Mouse (Mus musculus): Measurements from ENCODE around the gene Asb1. TPM values are rescaled to one million over a fixed set of nuclear protein-coding genes. Genes with fewer than 3 reads are reported as not detected.
A peak's percentile ranks its signal among the peaks of the same experiment; 100 is the strongest.

Asb1 gene
- polyA plus RNA-seq, 1 experiment from 2014 or later: 7.3 TPM

GRCm38 (mm10) chr1:91557099-91557498 is 16.8 kb downstream of the Asb1 start:
- Histone ChIP-seq H3K27me3 (replicated peaks; ENCODE audit: low read depth, poor library complexity, severe bottlenecking) (no peaks in the 10 kb centered on the region), H3K9me3 (no peaks in the 10 kb centered on the region), H3K4me1 (no peaks in the 10 kb centered on the region), H3K4me3 (no peak overlapping the region), H3K27ac (replicated peaks) (no peak overlapping the region), H3K36me3 (replicated peaks) (peaks cover 42% of the 10 kb centered on the region)
- 65% methylated on average over 2 of the region's 2 CpGs for WGBS
- no peak for DNase-seq (ENCODE audit: low spot score)

GRCm38 (mm10) chr1:91561226-91561625 is 20.9 kb downstream of the Asb1 start:
- no peak overlapping the region for H3K4me3 ChIP-seq
- WGBS: 91% methylated on average over 6 of the region's 6 CpGs

GRCm38 (mm10) chr1:91562977-91563590 is 22.7 kb downstream of the Asb1 start:
- no peak for DNase-seq (ENCODE audit: low spot score)
- WGBS: 86% methylated on average over 4 of the region's 4 CpGs
- Histone ChIP-seq H3K27me3 (replicated peaks; ENCODE audit: low read depth, poor library complexity, severe bottlenecking) (no peaks in the 10 kb centered on the region), H3K27ac (replicated peaks) (no peak overlapping the region), H3K9me3 (no peaks in the 10 kb centered on the region), H3K36me3 (replicated peaks) (peaks cover 3% of the 10 kb centered on the region; the same call in 1 of the 2 replicates), H3K4me3 (no peak overlapping the region), H3K4me1 (peaks cover 8% of the 10 kb centered on the region)

More at GRCm38 (mm10) chr1:91561226-91561625, 20.9 kb downstream of the Asb1 start:
- peaks cover 6% of the 10 kb centered on the region for H3K36me3 ChIP-seq (replicated peaks)
- no peak overlapping the region for H3K27ac ChIP-seq (replicated peaks)
- H3K27me3 ChIP-seq (replicated peaks; ENCODE audit: low read depth, poor library complexity, severe bottlenecking): no peaks in the 10 kb centered on the region
- peaks cover 8% of the 10 kb centered on the region for H3K4me1 ChIP-seq
- H3K9me3 ChIP-seq: no peaks in the 10 kb centered on the region
- no peak for DNase-seq (ENCODE audit: low spot score)

GRCm38 (mm10) chr1:91564004-91564403 is 23.7 kb downstream of the Asb1 start:
- no peak overlapping the region for H3K27ac ChIP-seq (replicated peaks)
- H3K9me3 ChIP-seq: no peaks in the 10 kb centered on the region
- no peaks in the 10 kb centered on the region for H3K27me3 ChIP-seq (replicated peaks; ENCODE audit: low read depth, poor library complexity, severe bottlenecking)
- H3K4me3 ChIP-seq: no peak overlapping the region
- peaks cover 8% of the 10 kb centered on the region for H3K4me1 ChIP-seq
- H3K36me3 ChIP-seq (replicated peaks): no peaks in the 10 kb centered on the region
- WGBS: 66% methylated on average over 3 of the region's 3 CpGs
- DNase-seq (ENCODE audit: low spot score): no peak

- H3K27ac ChIP-seq (replicated peaks): no peak overlapping the region
- no peaks in the 10 kb centered on the region for H3K9me3 ChIP-seq
- H3K36me3 ChIP-seq (replicated peaks): no peaks in the 10 kb centered on the region
- no peak overlapping the region for H3K4me3 ChIP-seq
- no peaks in the 10 kb centered on the region for H3K27me3 ChIP-seq (replicated peaks; ENCODE audit: low read depth, poor library complexity, severe bottlenecking)
- WGBS: 62% methylated on average over 6 of the region's 6 CpGs
- peaks cover 8% of the 10 kb centered on the region for H3K4me1 ChIP-seq
- DNase-seq (ENCODE audit: low spot score): no peak
These were observed 24.3 kb downstream of the Asb1 start for GRCm38 (mm10) chr1:91564598-91564997.

GRCm38 (mm10) chr1:91567269-91567668 is 26.9 kb downstream of the Asb1 start:
- Histone ChIP-seq H3K4me1 (peaks cover 8% of the 10 kb centered on the region), H3K4me3 (no peak overlapping the region), H3K27me3 (replicated peaks; ENCODE audit: low read depth, poor library complexity, severe bottlenecking) (no peaks in the 10 kb centered on the region), H3K36me3 (replicated peaks) (no peaks in the 10 kb centered on the region), H3K9me3 (no peaks in the 10 kb centered on the region), H3K27ac (replicated peaks) (no peak overlapping the region)
- 83% methylated on average over 2 of the region's 2 CpGs for WGBS
- no peak for DNase-seq (ENCODE audit: low spot score)

GRCm38 (mm10) chr1:91572458-91572857 is 32.1 kb downstream of the Asb1 start:
- WGBS: 88% methylated on average over 10 of the region's 10 CpGs
- Histone ChIP-seq H3K36me3 (replicated peaks) (no peaks in the 10 kb centered on the region), H3K27me3 (replicated peaks; ENCODE audit: low read depth, poor library complexity, severe bottlenecking) (no peaks in the 10 kb centered on the region), H3K4me3 (no peak overlapping the region), H3K27ac (replicated peaks) (no peak overlapping the region), H3K9me3 (no peaks in the 10 kb centered on the region), H3K4me1 (no peaks in the 10 kb centered on the region)
- DNase-seq (ENCODE audit: low spot score): no peak

GRCm38 (mm10) chr1:91574208-91574607 is 33.9 kb downstream of the Asb1 start:
- Histone ChIP-seq H3K27me3 (replicated peaks; ENCODE audit: low read depth, poor library complexity, severe bottlenecking) (no peaks in the 10 kb centered on the region), H3K36me3 (replicated peaks) (no peaks in the 10 kb centered on the region), H3K4me3 (no peak overlapping the region), H3K27ac (replicated peaks) (no peak overlapping the region), H3K9me3 (no peaks in the 10 kb centered on the region), H3K4me1 (peaks cover 14% of the 10 kb centered on the region)
- 72% methylated on average over 3 of the region's 3 CpGs for WGBS
- peak; percentile 59 for DNase-seq (ENCODE audit: low spot score)

- peaks cover 14% of the 10 kb centered on the region for H3K4me1 ChIP-seq
- no peaks in the 10 kb centered on the region for H3K9me3 ChIP-seq
- no peak overlapping the region for H3K4me3 ChIP-seq
- DNase-seq (ENCODE audit: low spot score): peak; percentile 23
- H3K36me3 ChIP-seq (replicated peaks): no peaks in the 10 kb centered on the region
- no peaks in the 10 kb centered on the region for H3K27me3 ChIP-seq (replicated peaks; ENCODE audit: low read depth, poor library complexity, severe bottlenecking)
- peak overlapping the region; percentile 49 for H3K27ac ChIP-seq (replicated peaks)
- 76% methylated on average over 7 of the region's 7 CpGs for WGBS
These were observed 37.7 kb downstream of the Asb1 start for GRCm38 (mm10) chr1:91577883-91578517.

GRCm38 (mm10) chr1:91580503-91580902 is 40.2 kb downstream of the Asb1 start:
- Histone ChIP-seq H3K4me3 (no peak overlapping the region), H3K27me3 (replicated peaks; ENCODE audit: low read depth, poor library complexity, severe bottlenecking) (no peaks in the 10 kb centered on the region), H3K9me3 (no peaks in the 10 kb centered on the region), H3K36me3 (replicated peaks) (no peaks in the 10 kb centered on the region), H3K4me1 (peaks cover 22% of the 10 kb centered on the region), H3K27ac (replicated peaks) (no peak overlapping the region)
- WGBS: 87% methylated on average over 2 of the region's 2 CpGs
- no peak for DNase-seq (ENCODE audit: low spot score)

- H3K4me3 ChIP-seq: no peak overlapping the region
- no peaks in the 10 kb centered on the region for H3K27me3 ChIP-seq (replicated peaks; ENCODE audit: low read depth, poor library complexity, severe bottlenecking)
- peaks cover 26% of the 10 kb centered on the region for H3K4me1 ChIP-seq
- H3K9me3 ChIP-seq: no peaks in the 10 kb centered on the region
- H3K36me3 ChIP-seq (replicated peaks): no peaks in the 10 kb centered on the region
- no peak for DNase-seq (ENCODE audit: low spot score)
- WGBS: 81% methylated on average over 2 of the region's 2 CpGs
- no peak overlapping the region for H3K27ac ChIP-seq (replicated peaks)
These were observed 40.9 kb downstream of the Asb1 start for GRCm38 (mm10) chr1:91581206-91581605.

GRCm38 (mm10) chr1:91584969-91585835 is 44.9 kb downstream of the Asb1 start:
- Histone ChIP-seq H3K27ac (replicated peaks) (no peak overlapping the region), H3K4me3 (no peak overlapping the region), H3K9me3 (no peaks in the 10 kb centered on the region), H3K36me3 (replicated peaks) (no peaks in the 10 kb centered on the region), H3K4me1 (peaks cover 12% of the 10 kb centered on the region), H3K27me3 (replicated peaks; ENCODE audit: low read depth, poor library complexity, severe bottlenecking) (no peaks in the 10 kb centered on the region)
- no peak for DNase-seq (ENCODE audit: low spot score)
- WGBS: 84% methylated on average over 17 of the region's 17 CpGs
